8 mouse cellular contexts compared by ENCODE assay signal in the genomic region with DNA sequence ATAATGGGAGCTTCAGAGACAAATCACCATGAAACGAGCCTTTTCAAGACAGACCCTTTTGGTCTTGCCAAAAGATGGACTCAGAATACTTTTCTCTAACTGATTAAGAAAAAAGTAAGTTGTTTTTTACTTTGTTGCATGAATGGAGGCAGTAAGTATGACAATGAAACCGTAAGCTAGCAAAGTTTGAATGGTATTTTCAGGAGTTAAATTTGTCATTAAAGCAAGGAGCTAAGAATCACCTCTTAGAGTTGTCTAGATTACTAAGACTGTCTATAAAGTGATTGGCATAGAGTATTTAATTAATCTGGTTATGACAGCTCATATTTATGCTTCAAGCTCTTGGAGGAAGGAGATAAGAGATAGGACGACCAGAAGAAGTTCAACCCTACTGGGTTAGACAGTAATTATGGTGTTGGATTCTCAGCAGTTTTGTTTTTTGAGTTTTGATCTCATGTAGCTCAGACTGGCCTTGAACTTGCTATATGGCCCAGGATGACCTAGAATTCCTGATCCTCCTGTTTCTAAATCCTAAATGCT. TPM values are rescaled to one million over a fixed set of nuclear protein-coding genes. Genes with fewer than 3 reads are reported as not detected.
A peak's percentile ranks its signal among the peaks of the same experiment; 100 is the strongest.
DNase-seq lines count a peak whose midpoint lies in the region; ATAC-seq and TF ChIP-seq lines count a peak whose summit lies in the region.

Clk4 (plus strand) TSS at position 51 of the 540 bp plus-strand sequence.

- no peak for DNase-seq in thymus, adult 2 months
- no peak for DNase-seq in thymus, postnatal 4 days
- no peak for DNase-seq in heart, postnatal 10 days
- no peak for DNase-seq in limb, embryonic 11.5 days (ENCODE audit: low spot score)
- DNase-seq in urinary bladder, postnatal 4 days (ENCODE audit: low spot score in 2 of 2), result no peak
- DNase-seq in spleen, adult 12 weeks (ENCODE audit: low spot score), result no peak

- peak within 1 kb of the TSS; percentile 63 for H3K4me3 ChIP-seq in thymus, adult 2 months (ENCODE audit: control insufficient read depth, insufficient read depth, low read length)
- H3K4me3 ChIP-seq in embryonic fibroblast, embryonic 13.5 days (ENCODE audit: insufficient read depth, low read length), result peak within 1 kb of the TSS; percentile 41
- H3K4me3 ChIP-seq in limb, embryonic 11.5 days (ENCODE audit: low read depth, low read length), result peak within 1 kb of the TSS; percentile 98

- 94% methylated on average over 3 of the region's 3 CpGs for WGBS in thymus, adult 2 months
- 89% methylated on average over 3 of the region's 3 CpGs for WGBS in limb, embryonic 11.5 days

- no peaks in the 10 kb centered on the region for H3K27me3 ChIP-seq in thymus, adult 2 months (ENCODE audit: control insufficient read depth, insufficient read depth, low read length)
- H3K27me3 ChIP-seq in limb, embryonic 11.5 days (ENCODE audit: control insufficient read depth, insufficient read depth, low read length), result no peaks in the 10 kb centered on the region

- peak within 1 kb of the TSS; percentile 77 for H3K27ac ChIP-seq in thymus, adult 2 months (ENCODE audit: control insufficient read depth, insufficient read depth, low read length)
- no peak within 1 kb of the TSS for H3K27ac ChIP-seq in embryonic fibroblast, embryonic 13.5 days (ENCODE audit: insufficient read depth, low read length)
- H3K27ac ChIP-seq in limb, embryonic 11.5 days (replicated peaks; ENCODE audit: low read depth, low read length), result 0 out of 2 replicates have a peak within 1 kb of the TSS, but pooled peaks have one; percentile 32

- peak within 1 kb of the TSS; percentile 78 for H3K4me2 ChIP-seq in limb, embryonic 11.5 days (ENCODE audit: low read depth, severe bottlenecking)

- no peaks in the 10 kb centered on the region for H3K9me3 ChIP-seq in limb, embryonic 11.5 days (ENCODE audit: control insufficient read depth, low read length)

- intact Hi-C loops in heart, postnatal 10 days (cut with DNase I), result loop anchor here (5.0 to 10.0 kb wide), 2 partner anchors 207 to 319 kb away; partner anchors contain the start of genes 4933414I15Rik and Zfp354a

- TF ChIP-seq CTCF in thymus, adult 2 months (IDR thresholded peaks at IDR 0.05; ENCODE audit: borderline replicate concordance, control insufficient read depth, extremely low read depth, insufficient read depth, low read length, poor library complexity), result no peak
- no peak for TF ChIP-seq CTCF in embryonic fibroblast, embryonic 13.5 days (IDR thresholded peaks at IDR 0.05; ENCODE audit: borderline replicate concordance, insufficient read depth, low read length)

- 0 out of 2 replicates have a peak, but pooled peaks cover under 1% of the 10 kb centered on the region for H3K36me3 ChIP-seq in thymus, adult 2 months (ENCODE audit: control insufficient read depth, insufficient read depth, low read length)
- no peaks in the 10 kb centered on the region for H3K36me3 ChIP-seq in limb, embryonic 11.5 days (ENCODE audit: control insufficient read depth, insufficient read depth, low read length)

- ATAC-seq in limb, embryonic 11.5 days (ENCODE audit: insufficient number of reproducible peaks, low FRiP score, low TSS enrichment, low read depth), result no peak
- ATAC-seq in neutrophil, adult 5-6 weeks (ENCODE audit: extremely low read depth, insufficient number of reproducible peaks, low FRiP score, poor library complexity, severe bottlenecking), result no peak

- H3K4me1 ChIP-seq in thymus, adult 2 months (replicated peaks; ENCODE audit: control insufficient read depth, insufficient read depth, low read length), result peaks cover 5% of the 10 kb centered on the region
- H3K4me1 ChIP-seq in embryonic fibroblast, embryonic 13.5 days (ENCODE audit: control insufficient read depth, insufficient read depth, low read length), result no peaks in the 10 kb centered on the region; the same call in 1 of the 2 replicates
- peaks cover 10% of the 10 kb centered on the region for H3K4me1 ChIP-seq in limb, embryonic 11.5 days (ENCODE audit: control insufficient read depth, insufficient read depth, low read length)

- no peak for TF ChIP-seq POLR2A in thymus, adult 2 months (IDR thresholded peaks at IDR 0.05; ENCODE audit: control insufficient read depth, extremely low read depth, insufficient read depth, low read length, poor library complexity)
- TF ChIP-seq POLR2A in embryonic fibroblast, embryonic 13.5 days (IDR thresholded peaks at IDR 0.05; ENCODE audit: low read depth, low read length), result no peak

- H3K9ac ChIP-seq in limb, embryonic 11.5 days (ENCODE audit: low read length), result peak within 1 kb of the TSS; percentile 96

RNA-seq across cellular contexts. Expression of gene Clk4, which starts in this region (rescaled TPM):
- polyA plus RNA-seq in thymus, adult 2 months (2012; rRNA removed), result 62.9 and 68.2 TPM in 2 replicates
- polyA plus RNA-seq in embryonic fibroblast, embryonic 13.5 days (2011; ENCODE audit: insufficient read length, low read depth, missing spikeins), result 71.6 and 89.0 TPM in 2 replicates
- total RNA-seq in heart, postnatal 10 days (2021), result 10 to 100 TPM; 47.3 to 48.2 TPM
- polyA plus RNA-seq in limb, embryonic 11.5 days (2014; fragmentation: Nextera tagmentation; extraction: Ambion mirVana), result 147 and 160 TPM in 2 replicates
- 364 and 438 TPM in 2 replicates for total RNA-seq in neutrophil, adult 5-6 weeks (2017)

Comparison
In these comparisons a context has a peak if more than half of its experiments do, and no peak if none do; other contexts are left out.
1. H3K4me3 ChIP-seq: peak in every context shown above with its lines; median percentile 98 in limb, embryonic 11.5 days; 63 in thymus, adult 2 months; 41 in embryonic fibroblast, embryonic 13.5 days.